Mouse (Mus musculus): ENCODE results near the gene Oaf.
A peak's percentile ranks its signal among the peaks of the same experiment; 100 is the strongest.

The Oaf gene

GRCm38 (mm10) chr9:43239712-43240593, at the start of gene Oaf:
Gene Oaf, minus strand, starts transcription at chr9:43239911.
- DNase-seq (ENCODE audit: low spot score): peak; percentile 85

DNA sequence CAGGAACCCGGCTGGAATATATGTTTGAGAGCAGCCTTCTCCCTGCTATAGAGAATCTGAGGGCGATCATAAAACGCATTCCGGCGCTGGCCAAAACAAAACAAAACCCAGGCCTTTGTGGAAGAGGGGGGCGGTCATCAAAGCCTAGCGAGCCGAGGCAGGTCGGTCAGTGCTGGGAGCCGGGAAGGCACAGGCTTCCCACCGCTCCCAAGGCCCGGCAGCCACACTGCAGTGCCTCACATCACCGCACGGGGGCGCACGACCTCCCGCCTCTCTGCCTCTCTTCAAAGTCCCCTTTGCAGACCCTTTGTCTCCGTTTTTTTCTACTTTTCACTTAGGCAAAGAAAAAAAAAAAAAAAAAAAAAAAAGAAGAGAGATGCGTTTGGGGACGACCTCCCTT, 47.2 kb upstream of the Oaf start:
- DNase-seq (ENCODE audit: low spot score): no peak

GRCm38 (mm10) chr9:43285281-43285680, 45.6 kb upstream of the Oaf start:
- no peak for DNase-seq (ENCODE audit: low spot score)

DNA sequence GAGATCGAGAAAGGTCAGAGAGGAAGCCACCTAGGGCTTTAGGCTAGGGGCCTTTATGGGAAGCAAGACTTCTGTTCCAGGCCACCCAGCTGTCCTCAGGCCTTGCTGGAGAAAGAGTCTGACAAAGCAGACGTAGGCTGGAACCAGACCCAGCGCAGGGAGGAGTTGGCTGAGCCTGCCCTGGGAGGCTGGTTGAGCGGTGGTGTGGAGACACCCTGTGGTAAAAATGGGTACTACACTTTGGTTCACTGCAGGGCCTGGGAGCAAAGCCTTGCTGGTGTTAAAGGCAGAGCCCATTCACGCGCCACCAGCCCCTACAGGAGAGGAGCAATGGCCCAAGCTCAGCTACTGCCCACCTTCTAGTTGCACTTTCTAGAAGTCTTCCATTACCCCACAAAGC, 44.6 kb upstream of the Oaf start:
- peak; percentile 90 for DNase-seq (ENCODE audit: low spot score)

GRCm38 (mm10) chr9:43273735-43274134, 34.0 kb upstream of the Oaf start:
- DNase-seq (ENCODE audit: low spot score): no peak

- no peak for DNase-seq (ENCODE audit: low spot score)
Observed at GRCm38 (mm10) chr9:43271761-43272518, 32.2 kb upstream of the Oaf start.

DNA sequence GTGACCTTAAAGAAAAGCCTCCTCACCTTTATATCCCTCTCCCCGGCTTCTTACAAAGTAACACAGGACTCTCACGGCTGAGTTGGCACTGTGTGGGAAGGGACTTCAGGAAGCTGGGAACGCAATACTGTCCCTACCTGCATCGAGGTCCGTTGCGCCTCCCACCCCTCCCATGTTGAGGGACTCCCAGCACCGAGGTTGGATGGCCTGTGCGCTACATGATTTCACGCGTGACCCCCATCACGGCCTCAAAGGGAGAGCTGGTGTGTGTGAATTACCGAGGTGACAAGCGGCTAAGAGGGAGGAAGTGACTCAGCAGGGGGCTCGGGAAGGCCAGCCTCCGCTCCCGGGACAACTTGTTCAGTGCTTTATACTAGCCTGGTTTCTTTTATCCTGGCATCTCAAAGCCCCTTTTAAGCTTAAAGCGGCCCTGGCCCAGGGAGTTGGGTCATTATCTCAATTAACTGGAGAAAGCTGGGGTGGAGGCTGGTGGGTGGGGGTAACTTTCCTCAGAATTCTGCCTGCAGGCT, 31.1 kb upstream of the Oaf start:
- no peak for DNase-seq (ENCODE audit: low spot score)

- no peak for DNase-seq (ENCODE audit: low spot score)
Observed at GRCm38 (mm10) chr9:43269166-43269565, 29.5 kb upstream of the Oaf start.

GRCm38 (mm10) chr9:43267357-43267756, 27.6 kb upstream of the Oaf start:
- peak; percentile 23 for DNase-seq (ENCODE audit: low spot score)

DNA sequence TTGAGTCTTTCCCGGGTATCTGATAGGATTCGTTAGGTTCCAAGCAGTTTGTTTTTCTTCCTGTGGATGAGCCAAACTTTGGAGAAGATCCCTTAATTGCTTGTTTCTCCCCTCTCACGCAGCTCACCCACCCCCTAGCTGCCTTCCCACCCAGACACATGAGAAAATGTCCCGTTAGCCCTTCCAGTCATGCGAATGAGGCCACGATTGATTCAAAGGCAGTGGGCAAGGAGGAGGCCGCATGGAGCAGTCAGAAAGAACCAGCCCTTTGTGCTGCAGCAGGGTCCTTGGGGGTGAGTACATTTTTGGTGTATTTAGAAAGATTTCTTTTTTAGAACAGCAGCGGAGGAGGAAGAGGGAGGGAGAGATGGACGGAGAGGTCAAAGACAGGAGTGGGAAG, 25.5 kb upstream of the Oaf start:
- no peak for DNase-seq (ENCODE audit: low spot score)

DNA sequence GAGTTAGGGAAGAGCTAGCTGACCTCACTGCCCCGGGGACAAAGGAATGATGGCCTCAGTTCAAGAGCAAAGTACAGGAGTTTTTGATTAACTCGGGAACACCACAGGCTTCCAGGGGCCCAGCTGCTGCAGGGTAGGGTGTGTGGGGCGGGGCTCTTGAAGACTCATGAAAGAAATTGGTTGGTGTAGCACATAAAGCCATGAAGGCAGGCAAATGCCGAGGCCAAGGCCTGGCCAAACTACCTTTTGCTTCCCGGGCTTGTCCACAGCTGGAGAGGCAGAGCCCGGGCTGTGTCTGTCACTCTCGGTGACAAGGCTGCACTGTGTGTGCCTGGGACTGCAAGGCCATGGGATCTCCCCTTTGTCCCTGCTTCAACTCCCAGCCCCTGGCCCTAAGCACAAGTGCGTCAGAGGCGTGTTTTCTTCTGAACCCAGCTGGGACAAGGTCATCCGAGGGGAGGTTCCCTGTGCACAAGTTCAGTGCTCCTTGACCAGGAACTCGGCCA, 24.3 kb upstream of the Oaf start:
- DNase-seq (ENCODE audit: low spot score): peak; percentile 42

- DNase-seq (ENCODE audit: low spot score): no peak
Observed at GRCm38 (mm10) chr9:43262811-43263550, 23.3 kb upstream of the Oaf start.

DNA sequence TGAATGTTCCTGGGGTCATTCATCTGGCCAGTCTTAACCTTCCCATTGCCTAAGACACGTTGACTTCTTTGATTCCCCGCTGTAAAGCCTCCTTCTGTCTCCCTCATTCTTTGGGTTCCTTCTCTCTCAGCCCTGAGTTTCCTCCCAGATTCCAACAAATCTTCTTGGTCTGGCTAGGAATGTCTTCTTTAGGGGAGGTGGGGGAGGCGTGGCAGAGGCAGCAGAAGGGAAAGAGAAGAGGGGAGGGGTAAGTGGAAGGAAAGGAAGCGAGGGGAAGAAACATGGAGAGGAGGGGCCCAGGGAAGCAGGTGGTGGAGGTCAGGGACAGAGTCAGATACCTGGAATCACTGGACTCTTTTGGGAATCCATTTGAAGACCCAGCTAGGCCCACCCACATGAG, 22.7 kb upstream of the Oaf start:
- DNase-seq (ENCODE audit: low spot score): no peak

DNA sequence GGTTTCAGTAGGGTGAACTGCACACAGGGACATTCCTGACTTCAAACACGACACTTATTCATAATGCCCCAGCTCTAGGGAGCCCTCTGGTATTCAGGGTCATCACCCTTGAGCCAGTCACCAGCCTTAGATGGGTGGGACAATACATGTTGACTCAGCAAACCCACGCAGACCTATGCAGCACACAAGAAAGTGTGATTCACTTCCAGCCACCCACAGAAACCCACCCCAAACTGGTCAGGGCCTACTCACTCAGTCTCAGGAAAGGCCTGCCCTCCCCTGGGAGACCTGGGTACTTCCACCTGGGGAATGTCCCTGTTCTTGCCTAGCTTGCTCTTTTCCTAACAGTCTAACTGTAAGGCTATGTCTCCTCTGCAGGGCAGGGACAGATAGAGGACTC, 22.2 kb upstream of the Oaf start:
- DNase-seq (ENCODE audit: low spot score): peak; percentile 14

DNA sequence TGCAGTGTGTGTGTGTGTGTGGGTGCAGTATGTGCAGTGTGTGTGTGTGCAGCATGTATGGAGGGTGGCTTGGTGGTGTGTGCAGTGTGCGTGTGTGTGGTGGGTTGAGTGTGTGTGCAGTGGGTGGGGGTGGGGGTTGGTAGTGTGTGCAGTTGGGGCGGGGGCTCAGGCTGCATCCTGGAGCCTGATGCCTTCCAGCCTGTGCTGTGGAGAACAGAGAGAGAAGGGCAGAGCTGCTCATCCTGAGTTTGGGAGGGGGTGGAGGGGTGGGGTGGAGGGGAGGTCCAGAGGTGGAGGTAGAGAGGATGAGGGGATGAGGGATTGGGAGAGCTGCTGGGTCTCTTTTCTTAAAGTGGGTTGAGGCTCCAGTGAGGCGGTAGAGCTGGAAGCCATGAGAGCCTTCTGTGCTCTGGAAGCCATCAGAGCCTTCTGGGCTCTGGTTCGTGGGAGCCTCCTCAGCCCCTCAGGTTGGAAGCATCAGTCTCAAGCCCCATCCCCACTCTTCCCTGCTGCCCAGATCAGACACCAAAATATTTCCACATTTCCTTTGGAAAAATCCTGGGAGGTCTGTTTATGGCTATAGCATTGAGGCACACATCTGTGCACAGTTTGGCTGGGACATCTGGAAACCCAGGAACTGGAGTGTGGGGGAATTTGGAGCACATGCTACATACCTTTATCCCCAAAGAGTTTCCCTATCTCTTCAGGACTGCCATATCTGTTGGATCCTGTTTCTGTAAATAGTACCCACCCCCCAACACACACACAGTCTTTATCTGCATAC, 21.6 kb upstream of the Oaf start:
- DNase-seq (ENCODE audit: low spot score): peak; percentile 14

DNA sequence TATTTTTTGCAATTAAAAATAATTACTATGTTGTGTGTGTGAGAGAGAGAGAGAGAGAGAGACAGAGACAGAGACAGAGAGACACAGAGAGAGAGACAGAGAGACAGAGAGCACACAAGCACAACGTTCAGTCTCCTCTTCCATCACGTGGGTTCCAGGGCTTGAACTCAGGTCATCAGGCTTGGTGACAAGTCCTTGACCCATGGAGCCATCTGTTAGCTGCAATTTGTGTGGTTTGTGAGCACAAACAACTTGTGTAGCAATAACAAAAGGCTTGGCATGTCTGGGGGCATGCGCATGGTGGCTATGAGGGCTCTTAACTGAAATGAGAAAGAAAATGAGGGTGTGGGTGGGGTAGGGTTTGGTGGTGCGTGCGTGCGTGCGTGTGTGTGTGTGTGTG, 20.9 kb upstream of the Oaf start:
- no peak for DNase-seq (ENCODE audit: low spot score)

DNA sequence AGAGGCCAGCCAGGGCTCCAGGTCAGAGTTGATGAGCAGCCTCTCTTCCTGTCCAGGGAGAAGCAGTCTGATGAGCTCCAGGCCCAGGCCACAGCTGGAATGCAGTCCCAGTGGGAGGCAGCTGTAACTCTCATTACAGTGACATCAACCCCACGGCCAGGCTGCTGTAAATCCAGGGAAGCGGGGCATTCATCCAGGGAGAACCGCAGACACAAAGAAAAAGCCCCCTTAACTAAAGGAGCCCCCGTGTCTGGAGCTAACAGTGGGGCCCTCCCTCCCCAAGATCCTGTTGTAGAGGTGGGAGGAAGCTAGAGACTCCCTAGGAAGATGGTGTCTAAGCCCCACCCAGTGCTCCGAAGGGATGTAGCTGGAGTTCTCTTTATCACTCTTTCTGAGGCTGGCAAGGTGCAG, 13.6 kb upstream of the Oaf start:
- peak; percentile 74 for DNase-seq (ENCODE audit: low spot score)

- peak; percentile 46 for DNase-seq (ENCODE audit: low spot score)
Observed at GRCm38 (mm10) chr9:43252790-43253189, 13.1 kb upstream of the Oaf start.

GRCm38 (mm10) chr9:43251786-43252185, 12.1 kb upstream of the Oaf start:
- no peak for DNase-seq (ENCODE audit: low spot score)

DNA sequence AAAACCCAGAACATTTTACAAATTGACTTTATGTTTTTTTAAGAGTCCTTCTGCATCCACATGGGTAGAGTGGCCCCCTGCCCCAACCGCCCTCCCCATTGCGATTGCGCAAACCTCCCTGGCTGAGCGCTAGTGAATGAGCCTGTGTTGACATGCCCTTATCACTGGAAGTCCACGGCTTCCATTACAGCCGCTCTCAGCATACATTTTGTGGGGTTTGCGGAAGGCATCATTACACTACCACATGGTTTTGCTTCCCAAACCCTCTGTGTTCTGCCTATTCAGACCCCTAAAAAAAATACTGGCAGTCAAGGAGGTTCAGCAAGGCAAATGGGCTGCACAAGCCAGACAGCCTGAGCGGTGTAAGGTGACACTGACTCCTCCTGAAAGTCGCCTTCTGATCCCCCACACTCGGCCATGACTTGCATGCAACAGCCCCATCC, 7.0 kb upstream of the Oaf start:
- no peak for DNase-seq (ENCODE audit: low spot score)
